Mouse (Mus musculus) left cerebral cortex, postnatal 14 days (tissue): Measurements from ENCODE around the gene Nudt14. TPM values are rescaled to one million over a fixed set of nuclear protein-coding genes. Genes with fewer than 3 reads are reported as not detected.

Source experiments
- microRNA-seq, 2 experiments: library from miRNA; unstranded; fragments of <30 nt; microRNA quantifications; one replicate each; pipeline ENCODE4 v1.2.0; 2022
- total RNA-seq, 2 experiments: library from RNA; stranded (reverse); gene quantifications; 2 replicates each; pipeline ENCODE4 v1.2.3; 2021

The Nudt14 gene
- total RNA-seq, 2 experiments from 2014 or later: 9.5 to 11.0 TPM

Small RNA genes lying within 50 kb of the gene (microRNA-seq; reads per million reads assigned to microRNA genes)
- 1.3 to 2.4 reads per million in 2 experiments for gene Mir6941

Other genes starting within 250 kb of the Nudt14 start
- 100 to 1,000 TPM; 223 to 225 TPM for gene Cep170b, start 221.7 kb downstream of the Nudt14 start, total RNA-seq
- 10 to 100 TPM in 1 of 2 experiments, 1 to 10 TPM in 1; 9.8 to 11.4 TPM for gene Pld4, start 181.5 kb downstream of the Nudt14 start, total RNA-seq
- gene Ahnak2, start 139.5 kb downstream of the Nudt14 start, total RNA-seq: 1 to 10 TPM; 8.4 to 8.8 TPM
- gene Clba1, start 133.2 kb downstream of the Nudt14 start, total RNA-seq: 10 to 100 TPM; 16.7 to 17.0 TPM
- 1 to 10 TPM; 9.7 to 9.8 TPM for gene Cdca4, start 112.7 kb downstream of the Nudt14 start, total RNA-seq
- not detected for gene Gpr132, start 73.9 kb downstream of the Nudt14 start, total RNA-seq
- 10 to 100 TPM; 60.2 to 61.2 TPM for gene Jag2, start 12.3 kb downstream of the Nudt14 start, total RNA-seq
- 10 to 100 TPM; 54.4 to 55.9 TPM for gene Btbd6, start 34.4 kb upstream of the Nudt14 start, total RNA-seq
- gene Brf1, start 58.6 kb upstream of the Nudt14 start, total RNA-seq: 10 to 100 TPM; 49.0 to 51.1 TPM
- 10 to 100 TPM; 86.6 to 97.6 TPM for gene Pacs2, start 72.4 kb upstream of the Nudt14 start, total RNA-seq
- gene Tex22, start 132.4 kb upstream of the Nudt14 start, total RNA-seq: under 1 TPM in 1 of 2 experiments, not detected in 1; 0.31 TPM
- 10 to 100 TPM; 92.7 to 95.9 TPM for gene Mta1, start 156.2 kb upstream of the Nudt14 start, total RNA-seq
- 100 to 1,000 TPM; 199 to 200 TPM for gene Crip2, start 198.1 kb upstream of the Nudt14 start, total RNA-seq
- 10 to 100 TPM; 12.7 to 13.0 TPM for gene Crip1, start 204.2 kb upstream of the Nudt14 start, total RNA-seq
- 1 to 10 TPM; 1.7 to 1.8 TPM for gene Tedc1, start 214.3 kb upstream of the Nudt14 start, total RNA-seq
- gene Tmem121, start 243.8 kb upstream of the Nudt14 start, total RNA-seq: 10 to 100 TPM; 28.3 to 35.6 TPM